Mouse (Mus musculus): ENCODE measurements around the gene Fbln1.

Fbln1 gene

DNA sequence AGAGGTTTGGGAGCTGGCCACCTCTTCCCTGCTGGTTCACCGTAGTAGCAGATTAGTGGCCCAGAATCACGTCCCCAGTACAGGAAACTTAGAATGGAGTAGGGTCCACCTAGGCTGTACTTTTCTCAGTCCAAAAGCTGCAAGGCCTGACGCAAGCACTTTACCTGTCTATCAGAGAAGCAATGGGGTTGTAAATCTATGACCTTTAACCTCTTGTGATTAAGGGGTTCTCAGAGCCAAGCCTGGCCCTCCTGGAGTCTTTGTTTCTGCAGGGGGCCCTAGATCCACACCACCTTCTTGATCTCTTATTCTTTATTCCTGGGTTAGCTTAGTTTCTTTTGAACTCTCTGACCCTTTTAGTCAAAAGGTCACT lies 940 bp downstream of the Fbln1 start:
- no peak for ATAC-seq (ENCODE audit: low TSS enrichment)

DNA sequence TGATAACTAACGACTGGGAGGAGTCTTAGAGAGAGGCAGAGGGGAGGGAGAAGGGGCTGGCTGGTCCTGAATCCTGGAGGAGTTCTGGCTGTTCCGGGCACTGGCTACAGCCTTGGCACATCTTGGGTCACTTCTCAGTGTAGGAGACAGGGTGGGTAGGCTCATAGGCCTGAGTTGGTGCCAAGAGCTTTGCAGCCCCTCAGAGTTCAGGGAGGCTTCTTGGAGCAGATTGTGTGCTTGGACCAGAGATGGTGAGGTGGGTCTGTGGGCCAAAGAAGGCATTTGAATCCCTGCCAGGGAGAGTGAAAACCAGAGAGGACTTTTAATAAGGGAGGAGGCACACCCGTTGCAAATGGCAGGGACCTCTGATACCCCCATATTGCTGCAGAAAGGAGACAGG lies 1.3 kb downstream of the Fbln1 start:
- ATAC-seq (ENCODE audit: low TSS enrichment) = no peak

DNA sequence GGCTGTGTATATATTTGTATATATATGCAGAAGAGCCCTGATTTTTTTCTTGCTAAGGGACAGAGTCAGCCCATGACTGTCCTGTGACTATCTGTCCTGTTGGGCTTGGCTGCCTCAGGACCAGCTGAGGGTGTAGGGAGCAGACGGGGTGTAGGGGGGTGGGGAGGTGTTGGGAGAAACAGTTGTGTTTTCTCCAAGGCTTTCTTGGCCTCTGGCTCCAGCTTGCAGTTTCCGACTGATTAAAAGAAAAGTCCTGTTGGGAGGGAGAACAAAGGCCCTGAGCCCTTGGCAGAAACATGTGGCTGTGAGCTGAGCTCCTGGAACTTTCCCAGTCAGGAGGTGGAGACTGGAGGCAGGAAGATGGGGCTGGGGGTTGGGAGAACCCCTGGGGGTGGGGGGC lies 2.0 kb downstream of the Fbln1 start:
- ATAC-seq (ENCODE audit: low TSS enrichment) = no peak

DNA sequence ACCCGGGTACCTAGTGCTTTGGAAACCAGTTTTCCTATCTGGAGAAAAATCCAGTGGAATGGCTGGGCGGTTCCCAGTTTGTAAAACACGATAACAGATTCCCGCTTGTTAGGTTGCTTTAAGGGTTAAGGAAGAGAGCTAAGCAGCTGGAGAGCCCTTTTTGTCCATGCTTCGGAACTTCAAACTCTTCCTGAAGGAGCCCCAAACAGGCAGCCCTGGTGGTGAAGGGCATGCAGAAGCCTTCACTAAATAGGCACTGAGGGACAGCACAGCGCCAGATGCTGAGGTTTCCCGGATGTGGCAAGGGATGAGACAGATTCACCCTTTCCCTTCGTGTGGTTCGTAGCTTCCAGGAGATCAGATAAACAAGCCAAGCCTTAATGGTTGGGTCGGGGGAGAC lies 2.6 kb downstream of the Fbln1 start:
- no peak for ATAC-seq (ENCODE audit: low TSS enrichment)

DNA sequence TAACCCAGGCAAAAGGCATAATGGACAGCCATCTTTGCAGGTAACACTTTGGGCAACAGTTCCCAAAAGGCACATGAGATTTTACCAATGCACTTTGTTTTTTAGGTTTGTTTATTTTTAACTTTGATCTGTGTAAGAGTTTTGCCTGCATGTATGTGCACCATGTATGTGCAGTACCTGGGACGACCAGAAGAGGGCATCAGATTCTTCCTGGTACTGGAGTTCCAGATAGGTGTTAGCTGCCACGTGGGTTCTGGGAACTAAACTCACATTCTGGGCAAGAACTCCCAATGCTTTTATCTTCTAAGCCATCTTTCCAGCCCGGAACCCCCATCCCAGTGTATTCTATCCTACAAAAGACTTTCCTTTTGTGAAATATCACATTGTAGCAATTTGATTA lies 3.6 kb downstream of the Fbln1 start:
- ATAC-seq (ENCODE audit: low TSS enrichment) = no peak

DNA sequence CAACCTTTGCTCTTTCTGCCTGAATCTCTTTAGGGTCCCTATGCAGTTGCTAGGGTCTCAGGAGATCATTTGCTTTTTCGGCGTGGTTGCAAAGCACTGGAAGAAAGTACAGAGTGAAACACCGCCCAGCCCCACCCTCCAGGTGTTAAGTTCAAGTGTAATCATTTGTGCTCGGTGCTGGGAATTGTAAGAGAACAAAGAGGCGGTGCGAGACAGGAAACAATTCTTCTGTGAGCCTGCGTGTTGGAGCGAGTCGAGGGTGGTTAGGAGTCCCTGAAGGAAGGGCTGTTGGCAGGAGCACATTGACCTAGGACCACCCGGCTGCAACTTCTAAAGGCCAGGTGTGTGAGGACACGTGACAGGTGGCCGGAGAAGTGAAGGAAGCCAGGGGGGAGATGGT lies 4.9 kb downstream of the Fbln1 start:
- ATAC-seq (ENCODE audit: low TSS enrichment) = no peak

DNA sequence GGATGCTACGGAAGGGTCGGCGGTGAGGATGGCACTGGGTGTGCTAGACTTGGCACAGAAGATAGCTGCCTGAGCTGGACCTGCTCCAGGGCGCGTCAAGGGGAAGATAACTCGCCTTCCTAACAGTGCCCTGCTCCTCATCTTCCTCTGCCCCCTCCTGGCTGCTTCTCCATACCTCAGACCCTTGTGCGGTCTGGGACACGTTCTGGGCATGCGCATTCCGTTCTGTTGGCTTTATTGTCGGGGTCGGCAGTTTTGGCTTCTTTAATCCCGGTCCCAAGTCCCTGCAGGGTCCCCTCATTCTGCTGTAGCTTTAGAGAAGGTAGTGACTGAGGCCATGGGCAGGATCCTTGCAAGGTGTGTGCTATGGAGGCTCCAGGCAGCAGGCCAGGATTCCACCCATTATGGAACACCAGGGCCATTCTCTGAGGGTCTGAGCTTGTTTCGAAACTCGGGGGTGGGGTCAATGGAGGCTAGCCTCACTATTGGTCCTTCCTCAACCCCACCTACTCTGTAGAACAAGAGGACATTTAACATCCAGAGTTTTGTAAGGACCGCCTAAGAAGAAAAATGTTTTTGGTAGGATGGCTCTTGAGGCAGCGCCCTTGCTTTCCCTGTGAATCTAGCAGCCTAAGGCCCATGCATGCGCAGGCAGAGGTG lies 5.5 kb downstream of the Fbln1 start:
- ATAC-seq (ENCODE audit: low TSS enrichment) = no peak

DNA sequence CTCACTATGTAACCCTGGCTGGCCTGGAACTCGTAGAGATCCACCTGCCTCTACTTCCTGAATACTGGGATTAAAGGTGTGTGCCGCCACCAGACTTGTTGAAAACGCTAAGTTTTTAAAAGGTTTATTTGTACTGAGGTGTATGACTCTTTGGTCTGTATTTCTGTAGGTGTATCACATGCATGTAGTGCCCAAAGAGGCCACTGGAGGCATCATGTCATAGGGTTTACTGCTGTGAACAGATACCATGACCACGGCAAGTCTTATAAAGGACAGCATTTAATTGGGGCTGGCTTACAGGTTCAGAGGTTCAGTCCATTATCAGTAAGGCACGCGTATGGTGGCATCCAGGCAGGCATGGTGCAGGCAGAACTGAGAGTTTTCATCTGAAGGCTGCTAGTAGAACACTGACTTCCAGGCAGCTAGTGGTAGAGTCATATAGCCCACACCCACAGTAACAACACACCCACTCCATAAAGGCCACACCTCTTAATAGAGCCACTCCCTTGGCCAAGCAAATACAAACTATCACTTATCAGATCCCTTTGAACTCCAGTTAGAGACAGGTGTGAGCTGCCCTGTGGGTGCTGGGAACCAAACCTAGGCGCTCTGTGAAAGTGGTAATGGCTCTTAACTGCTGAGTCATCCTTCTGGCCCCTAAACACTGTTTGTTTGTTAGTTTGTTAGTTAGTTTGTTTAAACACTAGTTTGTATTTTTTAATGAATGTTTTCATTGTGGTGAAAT lies 10.5 kb downstream of the Fbln1 start:
- ATAC-seq (ENCODE audit: low TSS enrichment) = no peak

DNA sequence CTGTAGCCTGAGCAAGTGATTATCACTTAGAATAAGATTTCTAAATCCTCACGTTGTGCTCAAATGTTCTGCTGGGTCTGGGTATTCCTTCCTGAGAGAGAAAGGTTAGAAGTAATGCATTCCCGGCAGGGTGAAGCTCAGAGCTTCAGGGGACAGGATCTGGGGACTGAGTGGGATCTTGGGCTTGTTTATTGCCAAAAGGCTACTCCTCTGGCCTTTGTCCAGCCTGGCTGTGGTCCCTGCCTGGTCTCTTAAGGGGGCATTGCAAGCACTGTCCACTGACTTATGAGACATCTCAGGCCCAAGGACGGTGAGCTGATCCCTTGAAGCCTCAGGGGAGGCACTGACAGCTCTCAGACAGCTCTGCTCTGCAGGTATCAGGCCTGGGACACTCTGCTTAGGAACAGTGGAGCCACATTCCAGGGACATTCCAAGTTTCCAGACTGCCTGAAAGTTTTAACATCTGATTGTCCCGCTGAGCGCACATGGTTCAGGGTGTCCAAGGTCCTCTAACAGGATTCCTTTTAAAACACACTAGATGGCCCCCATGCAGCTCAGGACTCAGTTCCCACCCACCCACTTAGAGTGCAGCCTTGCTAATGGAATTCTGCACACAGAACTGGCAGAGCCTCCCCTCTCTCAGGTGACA lies 13.0 kb downstream of the Fbln1 start:
- no peak for ATAC-seq (ENCODE audit: low TSS enrichment)

DNA sequence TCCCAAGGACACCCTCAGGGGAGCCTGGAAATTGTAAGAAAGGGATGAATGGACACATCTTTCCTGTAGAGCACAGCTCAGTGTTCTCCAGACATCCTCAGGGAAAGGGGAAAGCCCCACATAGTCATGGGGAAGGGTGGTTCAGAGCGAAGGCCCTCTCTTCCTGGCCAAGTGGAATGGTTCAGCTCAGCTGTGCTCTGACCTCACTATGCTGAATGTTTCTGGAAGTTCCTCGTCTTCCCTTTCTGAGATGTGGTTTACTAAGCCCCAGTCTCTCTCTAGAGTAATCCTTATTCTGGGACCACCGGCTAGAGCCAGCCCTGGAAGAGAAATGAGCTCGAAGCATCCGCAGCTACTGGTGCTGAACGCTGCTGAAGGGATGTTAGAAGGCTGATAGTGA lies 14.6 kb downstream of the Fbln1 start:
- ATAC-seq (ENCODE audit: low TSS enrichment) = no peak

DNA sequence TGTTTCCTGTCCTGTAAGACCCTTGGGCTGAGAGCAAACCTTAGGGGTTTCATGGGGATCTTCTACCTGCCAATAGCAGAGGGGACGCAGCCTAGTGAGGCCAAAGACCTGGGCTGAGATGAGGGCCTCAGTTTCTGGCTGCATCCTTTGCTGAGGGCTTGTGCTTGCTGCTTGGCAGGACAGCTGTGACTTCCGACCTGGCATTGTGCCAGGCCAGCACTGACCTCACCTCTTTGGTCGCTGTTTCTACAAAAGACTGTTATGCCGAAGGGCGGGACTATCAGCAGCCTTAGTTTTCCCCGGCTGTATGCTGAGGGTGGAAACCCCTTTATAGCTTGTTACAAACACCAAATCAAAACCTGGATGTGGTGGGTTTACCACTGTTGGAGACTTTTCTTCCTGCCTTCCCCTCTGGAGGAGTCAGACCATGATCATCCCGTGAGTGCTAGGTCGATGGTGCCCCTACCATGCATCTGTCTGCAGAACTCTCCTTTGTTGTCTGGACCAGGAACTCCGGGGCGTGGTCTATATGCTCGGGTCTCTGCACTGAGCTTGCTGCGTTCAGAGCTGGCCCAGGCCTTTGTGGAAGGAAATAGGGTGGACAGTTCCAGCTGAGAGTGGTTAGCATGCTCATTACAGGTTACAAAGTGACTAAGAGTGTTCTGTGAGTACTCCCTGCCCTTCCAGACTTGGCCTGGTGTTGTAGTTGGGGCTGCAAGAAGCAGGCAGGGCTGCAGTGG lies 15.5 kb downstream of the Fbln1 start:
- no peak for ATAC-seq (ENCODE audit: low TSS enrichment)

DNA sequence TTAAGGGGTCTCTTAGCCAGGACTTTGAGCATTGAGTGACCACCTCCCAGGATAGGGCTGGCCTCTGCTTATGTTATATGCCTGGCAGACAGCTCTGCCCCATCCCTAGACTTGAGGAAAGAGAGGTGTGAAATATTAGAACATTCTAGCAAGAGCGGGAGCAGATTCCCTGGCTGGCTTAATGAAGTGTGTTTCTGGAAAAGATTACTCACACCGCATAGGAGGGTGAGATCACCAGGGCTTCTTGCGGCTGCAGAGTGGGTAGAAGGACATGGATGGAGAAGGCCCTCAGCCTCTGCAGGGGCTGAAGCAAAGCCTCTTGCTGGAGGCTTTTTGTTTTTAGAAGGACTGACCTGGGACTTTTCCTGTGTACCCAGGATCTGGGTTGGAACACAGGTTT lies 19.9 kb downstream of the Fbln1 start:
- ATAC-seq (ENCODE audit: low TSS enrichment) = no peak

DNA sequence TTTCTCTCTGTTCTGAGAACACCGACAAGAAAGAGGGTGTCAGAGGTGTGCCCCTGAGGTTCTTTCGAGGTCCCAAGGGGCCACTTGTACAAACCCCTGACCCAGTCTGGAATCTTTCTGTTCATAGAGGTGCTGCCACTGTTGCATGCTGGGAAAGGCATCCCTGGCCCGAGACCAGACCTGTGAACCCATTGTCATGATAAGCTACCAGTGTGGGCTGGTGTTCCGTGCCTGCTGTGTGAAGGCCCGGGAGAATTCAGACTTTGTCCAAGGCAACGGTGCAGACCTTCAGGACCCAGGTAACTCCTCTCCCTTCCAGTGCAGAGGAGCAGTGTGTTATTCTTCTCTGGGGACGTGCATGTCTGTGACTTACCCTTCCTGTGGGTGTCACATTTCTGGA lies 21.1 kb downstream of the Fbln1 start:
- ATAC-seq (ENCODE audit: low TSS enrichment) = no peak

DNA sequence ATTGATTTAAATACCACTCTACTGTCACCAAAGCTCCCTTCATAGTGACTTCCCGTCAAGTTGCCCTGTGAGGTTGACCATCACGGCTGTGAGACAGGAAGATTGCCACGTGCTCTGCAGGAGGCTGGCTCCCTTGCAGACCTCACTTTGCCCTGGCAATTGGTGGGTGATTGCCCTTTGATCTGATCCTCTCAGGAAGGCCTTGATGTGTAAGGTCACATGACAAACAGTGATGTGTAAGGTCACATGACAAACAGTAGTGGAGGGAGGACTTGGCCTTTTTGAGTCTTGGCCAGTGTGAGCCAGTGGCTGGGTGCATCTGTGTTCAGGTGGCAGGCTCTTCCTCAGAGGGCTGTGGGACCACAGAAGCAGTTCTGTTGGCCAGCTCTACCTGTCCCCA lies 22.8 kb downstream of the Fbln1 start:
- ATAC-seq (ENCODE audit: low TSS enrichment) = no peak

DNA sequence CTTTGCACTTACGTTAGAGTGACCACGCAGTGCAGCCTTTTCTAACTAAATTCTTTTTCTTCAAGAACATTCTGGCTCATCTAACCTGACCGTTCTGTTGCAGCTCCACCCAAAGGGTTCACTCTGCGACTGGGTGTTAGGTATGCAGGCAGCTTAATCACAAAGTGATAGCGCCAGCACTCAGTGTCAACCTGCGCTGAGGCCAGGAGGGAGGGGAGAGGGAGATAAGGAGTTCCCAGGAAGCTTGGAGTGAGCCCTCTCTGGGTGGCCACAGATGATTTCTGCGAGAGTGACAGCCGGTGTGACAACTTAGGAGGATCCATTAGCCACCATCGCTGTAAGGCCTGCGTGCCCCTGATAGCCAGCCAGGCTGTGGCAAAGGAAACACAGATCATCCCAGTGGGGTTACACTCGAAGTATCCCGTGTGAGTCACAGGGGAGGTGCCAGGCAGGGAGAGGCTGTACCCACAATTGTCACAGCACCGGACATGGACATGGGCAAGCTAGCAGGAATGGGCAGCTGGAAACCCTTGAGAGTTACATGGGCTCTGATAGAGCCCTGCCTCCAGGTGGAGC lies 24.3 kb downstream of the Fbln1 start:
- ATAC-seq (ENCODE audit: low TSS enrichment) = no peak

DNA sequence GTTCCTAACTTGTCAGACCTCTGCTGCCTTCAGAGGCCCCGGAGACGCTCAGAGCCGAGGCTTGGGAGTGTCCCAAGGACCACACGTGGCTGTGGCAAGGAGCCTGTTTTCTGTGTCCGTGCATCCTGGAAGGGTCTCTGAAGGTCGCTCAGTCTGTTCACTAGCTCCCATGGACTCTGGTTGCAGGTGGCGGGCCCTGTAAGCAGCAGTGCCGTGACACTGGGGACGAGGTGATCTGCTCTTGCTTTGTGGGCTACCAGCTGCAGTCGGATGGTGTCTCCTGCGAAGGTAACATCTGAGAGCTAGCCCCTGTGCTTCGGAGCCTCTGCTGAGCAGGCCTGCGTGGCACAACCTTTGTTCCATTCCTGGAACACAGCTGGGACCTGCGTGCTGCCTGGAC lies 24.9 kb downstream of the Fbln1 start:
- ATAC-seq (ENCODE audit: low TSS enrichment) = no peak

DNA sequence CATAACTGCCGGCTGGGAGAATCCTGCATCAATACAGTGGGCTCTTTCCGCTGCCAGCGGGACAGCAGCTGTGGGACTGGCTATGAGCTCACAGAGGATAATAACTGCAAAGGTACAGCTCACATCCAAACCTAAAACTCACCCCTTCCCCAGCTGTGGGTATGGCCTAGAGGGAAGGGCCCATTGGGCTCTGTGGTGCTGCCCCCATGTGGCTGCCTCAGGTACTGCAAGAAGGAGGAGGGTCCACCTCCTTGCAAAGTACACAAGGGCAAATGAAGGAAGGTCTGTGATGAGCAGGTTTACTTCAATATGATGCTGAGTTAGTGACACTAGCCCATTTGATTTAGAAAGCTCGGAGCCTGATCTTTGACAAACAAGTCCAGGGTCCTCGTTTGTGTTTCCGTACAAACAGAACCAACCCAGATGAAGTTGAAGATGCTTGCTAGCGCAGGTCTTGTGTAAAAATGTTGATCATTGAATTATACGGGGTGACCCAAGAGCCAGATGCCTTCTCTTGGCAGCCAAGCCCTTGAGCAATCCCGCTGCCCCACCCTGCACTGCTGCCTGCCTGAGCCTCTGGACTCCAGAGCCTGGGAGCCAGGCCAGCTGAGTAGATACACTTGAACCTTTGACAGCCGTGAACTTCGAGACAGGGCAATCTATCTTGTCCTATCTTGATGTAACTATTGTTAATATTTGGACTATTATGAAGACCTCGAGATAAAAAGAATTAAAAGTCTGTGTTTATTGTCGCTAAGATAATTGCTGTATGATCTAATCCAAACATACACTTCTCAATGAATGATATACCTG lies 25.9 kb downstream of the Fbln1 start:
- ATAC-seq (ENCODE audit: low TSS enrichment) = no peak

DNA sequence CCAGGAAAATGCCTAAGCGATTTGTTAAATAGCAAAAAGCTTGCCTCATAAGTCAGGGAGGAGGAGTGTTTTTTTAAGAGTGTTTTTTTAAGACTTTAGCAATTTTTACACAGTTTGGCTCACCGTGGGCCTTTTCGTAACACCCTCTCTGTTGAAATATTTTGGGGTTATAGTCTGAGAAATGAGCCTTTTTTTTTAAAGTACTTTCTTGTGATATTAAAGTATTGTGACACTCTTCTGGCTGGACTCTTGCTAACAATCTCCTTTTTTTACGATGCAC lies 26.4 kb downstream of the Fbln1 start:
- ATAC-seq (ENCODE audit: low TSS enrichment) = no peak

DNA sequence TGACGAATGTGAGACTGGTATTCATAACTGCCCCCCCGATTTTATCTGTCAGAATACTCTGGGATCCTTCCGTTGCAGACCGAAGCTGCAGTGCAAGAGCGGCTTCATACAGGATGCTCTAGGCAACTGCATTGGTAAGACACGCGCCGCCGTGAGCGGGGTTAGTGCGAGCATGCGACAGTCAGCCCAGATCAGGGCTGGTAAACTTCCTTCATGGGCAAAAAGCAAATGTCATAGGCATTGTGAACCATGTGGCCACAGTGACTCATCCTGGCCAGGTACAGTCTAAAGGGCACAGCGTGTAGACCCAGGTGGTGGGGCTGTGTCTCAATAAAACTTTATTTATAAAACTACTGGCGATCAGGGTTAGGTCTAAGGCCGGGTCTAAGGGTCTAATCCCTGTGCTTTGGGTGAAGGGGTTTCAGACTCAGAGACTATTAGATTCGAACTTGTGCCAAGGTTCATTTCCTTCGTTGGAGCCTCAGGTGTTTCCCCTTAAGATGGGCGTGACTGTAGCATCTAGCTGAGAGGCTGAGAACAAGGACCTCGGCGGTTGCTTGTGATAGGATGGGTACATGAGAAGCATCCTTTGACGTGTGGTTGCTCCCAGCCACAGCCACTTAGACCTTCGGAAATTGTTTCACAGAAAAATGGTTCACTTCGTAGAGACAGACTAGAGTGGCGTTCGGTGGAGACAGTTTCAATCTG lies 26.9 kb downstream of the Fbln1 start:
- ATAC-seq (ENCODE audit: low TSS enrichment) = no peak

DNA sequence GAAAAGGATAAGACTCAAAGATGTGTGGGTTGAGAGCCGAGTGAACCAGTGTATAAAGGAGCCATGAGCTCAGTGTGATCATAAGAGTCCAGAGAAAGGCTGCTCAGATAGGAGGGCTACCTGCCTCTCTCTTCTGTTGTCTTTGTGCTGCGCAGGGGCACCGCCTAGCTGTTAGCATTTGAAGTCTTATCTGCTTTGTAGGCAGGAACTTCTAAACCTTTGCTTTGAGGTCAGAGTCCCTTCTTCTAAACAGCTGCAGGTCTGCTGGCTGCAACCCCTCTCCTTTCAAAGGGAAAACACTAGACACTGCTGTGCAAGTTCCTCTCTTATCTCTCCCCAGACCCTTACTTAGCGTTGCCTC lies 27.5 kb downstream of the Fbln1 start:
- no peak for ATAC-seq (ENCODE audit: low TSS enrichment)

DNA sequence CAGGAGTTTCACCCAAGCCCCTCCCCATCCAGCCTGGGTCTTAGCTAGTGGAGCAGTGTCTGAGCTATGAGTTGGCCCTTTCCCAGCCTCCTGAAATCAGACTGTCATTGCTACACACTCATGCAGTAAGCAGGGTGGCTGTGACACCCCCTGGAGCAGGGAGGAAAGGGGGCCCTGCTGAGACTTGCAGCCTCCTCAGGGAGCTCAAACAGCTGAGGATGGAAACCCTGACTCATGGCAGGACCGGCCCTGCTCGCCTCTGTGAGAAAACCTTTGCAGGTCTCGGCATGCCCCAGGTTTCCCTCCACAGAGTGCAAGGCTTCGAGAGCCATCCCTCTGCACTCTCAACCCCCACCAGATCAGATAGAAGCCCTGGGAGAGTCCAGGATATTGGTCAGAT lies 27.9 kb downstream of the Fbln1 start:
- no peak for ATAC-seq (ENCODE audit: low TSS enrichment)
